Mouse (Mus musculus) layer of hippocampus, adult 18-20 months (tissue): Measurements from ENCODE around the gene Dpagt1. TPM values are rescaled to one million over a fixed set of nuclear protein-coding genes. Genes with fewer than 3 reads are reported as not detected.
"Not testable (repeated sequence)": the region's sequence is repeated elsewhere in the genome, so short reads cannot be mapped to it uniquely, and the experiment has no call there.

Experiments
- DNase-seq, 2 experiments: peaks; one replicate each; pipeline ENCODE4 v3.0.0; 2022; ENCODE audit warnings: low spot score in 2 of 2
- total RNA-seq, 2 experiments: library from RNA; stranded (reverse); gene quantifications; 2 replicates each; pipeline ENCODE4 v1.2.3; 2021

Dpagt1 gene
- total RNA-seq, 2 experiments from 2014 or later, result 14.7 to 15.7 TPM

GRCm38 (mm10) chr9:44337436-44338169 is 11.8 kb downstream of the Dpagt1 start:
- no peak for DNase-seq

- no peak for DNase-seq
Observed at GRCm38 (mm10) chr9:44338574-44338973, 12.8 kb downstream of the Dpagt1 start.

GRCm38 (mm10) chr9:44341487-44341886 is 15.7 kb downstream of the Dpagt1 start:
- no peak for DNase-seq

GRCm38 (mm10) chr9:44342173-44342572 is 16.4 kb downstream of the Dpagt1 start:
- no peak for DNase-seq

- DNase-seq, result no peak
Observed at GRCm38 (mm10) chr9:44342605-44343004, 16.8 kb downstream of the Dpagt1 start.

- DNase-seq, result no peak
Observed at GRCm38 (mm10) chr9:44343290-44343689, 17.5 kb downstream of the Dpagt1 start.

- DNase-seq, result peak; percentile 86 to 95
Observed at GRCm38 (mm10) chr9:44343781-44344421, 18.1 kb downstream of the Dpagt1 start, which contains the start of gene Hmbs. Gene Hmbs, minus strand, starts transcription at chr9:44344228.

GRCm38 (mm10) chr9:44345570-44346433 is 20.0 kb downstream of the Dpagt1 start:
- DNase-seq, result peak; percentile 37 to 53

- DNase-seq, result no peak
Observed at GRCm38 (mm10) chr9:44347166-44347565, 21.3 kb downstream of the Dpagt1 start.

- no peak for DNase-seq
Observed at GRCm38 (mm10) chr9:44347621-44348020, 21.8 kb downstream of the Dpagt1 start.

- DNase-seq, result no peak
Observed at GRCm38 (mm10) chr9:44348546-44348945, 22.7 kb downstream of the Dpagt1 start.

GRCm38 (mm10) chr9:44351396-44351795 is 25.6 kb downstream of the Dpagt1 start:
- peak in 1 of 2 experiments; percentile 38 for DNase-seq

GRCm38 (mm10) chr9:44352337-44352736 is 26.5 kb downstream of the Dpagt1 start:
- no peak for DNase-seq

GRCm38 (mm10) chr9:44353142-44353541 is 27.3 kb downstream of the Dpagt1 start:
- no peak for DNase-seq

- DNase-seq, result no peak
Observed at GRCm38 (mm10) chr9:44357207-44357606, 31.4 kb downstream of the Dpagt1 start.

- peak; percentile 87 to 95 for DNase-seq
Observed at GRCm38 (mm10) chr9:44361190-44361917, 35.5 kb downstream of the Dpagt1 start, which contains the start of gene Vps11. Gene Vps11, minus strand, starts transcription at chr9:44361670.

GRCm38 (mm10) chr9:44361931-44362330 is 36.1 kb downstream of the Dpagt1 start:
- DNase-seq, result not testable (repeated sequence)

GRCm38 (mm10) chr9:44364480-44364879 is 38.7 kb downstream of the Dpagt1 start:
- DNase-seq, result no peak

- DNase-seq, result no peak
Observed at GRCm38 (mm10) chr9:44373386-44373785, 47.6 kb downstream of the Dpagt1 start.

- DNase-seq, result no peak
Observed at GRCm38 (mm10) chr9:44376141-44376540, 50.3 kb downstream of the Dpagt1 start.

GRCm38 (mm10) chr9:44377335-44377734 is 51.5 kb downstream of the Dpagt1 start:
- not testable (repeated sequence) for DNase-seq
